Comparison of ENCODE assay signal across 8 mouse cellular contexts in the genomic region with DNA sequence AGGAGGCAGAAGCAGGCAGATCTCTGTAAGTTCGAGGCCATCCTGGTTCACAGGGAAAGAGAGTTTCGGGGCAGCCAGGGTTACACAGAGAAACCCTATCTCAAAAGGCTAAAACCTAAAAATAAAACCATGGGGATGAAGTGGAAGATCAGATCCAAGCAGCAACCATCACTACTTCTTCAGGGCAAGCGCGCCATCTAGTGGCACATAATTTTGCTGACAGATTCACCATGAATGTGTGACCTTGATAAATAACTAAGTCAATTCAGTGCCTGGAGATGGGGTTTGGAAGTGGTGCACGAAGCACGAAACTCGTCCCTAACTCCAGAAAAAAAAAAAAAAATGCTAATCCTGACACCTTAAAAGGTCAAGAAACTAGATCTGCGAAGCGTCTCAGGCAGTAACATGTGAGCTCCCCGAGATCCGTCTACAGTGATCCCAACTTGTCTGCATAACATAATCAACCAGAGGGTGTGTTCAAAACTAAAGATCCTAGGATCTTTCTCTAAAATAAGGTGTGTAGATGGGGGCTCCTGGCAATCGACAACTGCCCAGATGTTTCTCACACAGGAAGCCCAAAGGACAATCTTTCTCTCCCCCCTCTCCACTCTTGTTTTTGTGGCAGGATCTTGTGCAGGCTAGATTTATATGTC. TPM values are rescaled to one million over a fixed set of nuclear protein-coding genes. Genes with fewer than 3 reads are reported as not detected.
A peak's percentile ranks its signal among the peaks of the same experiment; 100 is the strongest.
DNase-seq lines count a peak whose midpoint lies in the region; ATAC-seq lines count a peak whose summit lies in the region.

No protein-coding gene starts in this region.

- no peak overlapping the region for H3K27ac ChIP-seq in forebrain, embryonic 13.5 days

- WGBS in forebrain, embryonic 13.5 days = 42% methylated on average over 12 of the region's 12 CpGs

- peak; percentile 45 for DNase-seq in MEL-GATA-1-ER (ENCODE audit: extremely low read depth, low read depth)
- peak; percentile 70 for DNase-seq in c-Kit-positive CD71-negative TER-119-negative erythroid progenitor cells, embryonic 14.5 days (ENCODE audit: low read depth)
- peak; percentile 68 to 98 for DNase-seq in layer of hippocampus, postnatal 25 days (ENCODE audit: extremely low spot score in 1 of 2, low spot score in 1 of 2)
- DNase-seq in right cerebral cortex, postnatal 36 days (ENCODE audit: low spot score in 2 of 2) = peak; percentile 68 to 71

- H3K4me3 ChIP-seq in forebrain, embryonic 13.5 days = no peak overlapping the region

- ATAC-seq in forebrain, embryonic 13.5 days = 0 out of 2 replicates have a peak, but pooled peaks have one; percentile 53
- peak; percentile 56 to 64; a peak in 3 of 4 replicates for ATAC-seq in hematopoietic stem cell, adult 5-6 weeks (replicated peaks in 1 of 2; ENCODE audit: insufficient read depth in 1 of 2, low FRiP score in 2 of 2, low TSS enrichment in 1 of 2, low read depth in 1 of 2, poor library complexity in 2 of 2, severe bottlenecking in 2 of 2)
- ATAC-seq in megakaryocyte, adult 5-6 weeks (ENCODE audit: poor library complexity, severe bottlenecking) = peak; percentile 71
- no peak for ATAC-seq in activated CD4-positive, CD25-positive, alpha-beta regulatory T cell, adult 4 months

- H3K4me1 ChIP-seq in forebrain, embryonic 13.5 days = no peaks in the 10 kb centered on the region

- H3K36me3 ChIP-seq in forebrain, embryonic 13.5 days (ENCODE audit: poor library complexity, severe bottlenecking) = peaks cover 5% of the 10 kb centered on the region; the same call in 1 of the 2 replicates

- H3K9ac ChIP-seq in forebrain, embryonic 13.5 days = no peak overlapping the region

- no peaks in the 10 kb centered on the region for H3K27me3 ChIP-seq in forebrain, embryonic 13.5 days

- H3K9me3 ChIP-seq in forebrain, embryonic 13.5 days (replicated peaks) = no peaks in the 10 kb centered on the region

- H3K4me2 ChIP-seq in forebrain, embryonic 13.5 days = no peak overlapping the region

RNA-seq across cellular contexts. Expression of a gene that starts 36.4 kb away (rescaled TPM):
- polyA plus RNA-seq in forebrain, embryonic 13.5 days (2015; fragmentation: Nextera tagmentation; extraction: Ambion mirVana) = 70.3 and 73.2 TPM in 2 replicates
- 124 and 147 TPM in 2 replicates for total RNA-seq in hematopoietic stem cell, adult 5-6 weeks (2017)
- 10 to 100 TPM; 50.0 to 50.7 TPM for total RNA-seq in layer of hippocampus, postnatal 25 days (2021)
- 194 and 217 TPM in 2 replicates for total RNA-seq in megakaryocyte, adult 5-6 weeks (2015)
- total RNA-seq in megakaryocyte, adult 5-6 weeks (2017) = 161 and 173 TPM in 2 replicates
- polyA plus RNA-seq in activated CD4-positive, CD25-positive, alpha-beta regulatory T cell, adult 4 months (2017; shearing (Covaris generic)) = 10 to 100 TPM; 76.5 to 80.8 TPM
